15 mouse cellular contexts compared by ENCODE assay signal in genomic region chr5:66067219-66067618, GRCm38 (mm10).
DNase-seq lines count a peak whose midpoint lies in the region; ATAC-seq and TF ChIP-seq lines count a peak whose summit lies in the region.
"Had no signal": no experiment of that assay in that cellular context is flagged by ENCODE, and none has a peak within 500 bp of the region (broad histone marks: within the 10 kb centered on the region; RNA-seq: fewer than 3 reads in every experiment).

No protein-coding gene starts in this region.

- H3K27me3 ChIP-seq in liver, embryonic 15.5 days, result no peaks in the 10 kb centered on the region
- H3K27me3 ChIP-seq in liver, embryonic 11.5 days (replicated peaks; ENCODE audit: control insufficient read depth, insufficient read depth, low read length), result no peaks in the 10 kb centered on the region
- H3K27me3 ChIP-seq in megakaryocyte, embryonic 14.5 days (replicated peaks), result no peaks in the 10 kb centered on the region
- H3K27me3 ChIP-seq: neural tube, embryonic 12.5 days had no signal

- no peak overlapping the region for H3K4me2 ChIP-seq in liver, embryonic 15.5 days
- no peak overlapping the region for H3K4me2 ChIP-seq in liver, embryonic 11.5 days
- H3K4me2 ChIP-seq: limb, embryonic 13.5 days; neural tube, embryonic 12.5 days had no signal

- no peak overlapping the region for H3K9ac ChIP-seq in liver, embryonic 15.5 days
- H3K9ac ChIP-seq in liver, embryonic 11.5 days (ENCODE audit: low read depth, low read length), result no peak overlapping the region
- H3K9ac ChIP-seq: limb, embryonic 13.5 days; neural tube, embryonic 12.5 days had no signal

- peak overlapping the region; percentile 57; the same call in 1 of the 2 replicates for H3K27ac ChIP-seq in liver, embryonic 15.5 days (replicated peaks)
- no peak overlapping the region for H3K27ac ChIP-seq in liver, embryonic 11.5 days (ENCODE audit: low read depth, low read length)
- H3K27ac ChIP-seq in bone marrow macrophage, adult 2 months (ENCODE audit: insufficient read depth, low read depth, low read length), result peak overlapping the region; percentile 91
- H3K27ac ChIP-seq: limb, embryonic 13.5 days; neural tube, embryonic 12.5 days had no signal

- no peaks in the 10 kb centered on the region for H3K36me3 ChIP-seq in liver, embryonic 15.5 days (replicated peaks)
- H3K36me3 ChIP-seq in liver, embryonic 11.5 days (ENCODE audit: control insufficient read depth, insufficient read depth, low read length), result no peaks in the 10 kb centered on the region
- no peaks in the 10 kb centered on the region for H3K36me3 ChIP-seq in megakaryocyte, embryonic 14.5 days (replicated peaks; ENCODE audit: low read length)
- H3K36me3 ChIP-seq: limb, embryonic 13.5 days; neural tube, embryonic 12.5 days had no signal

- TF ChIP-seq CTCF in bone marrow macrophage, adult 2 months (IDR thresholded peaks at IDR 0.05; ENCODE audit: low read depth, low read length), result no peak

- no peak for ATAC-seq in liver, embryonic 15.5 days (ENCODE audit: insufficient read depth)
- no peak for ATAC-seq in liver, embryonic 11.5 days (replicated peaks; ENCODE audit: low FRiP score)

- no peak for TF ChIP-seq POLR2A in bone marrow macrophage, adult 2 months (IDR thresholded peaks at IDR 0.05; ENCODE audit: borderline replicate concordance, low read depth, low read length)

- 36% methylated on average over 7 of the region's 7 CpGs for WGBS in liver, embryonic 15.5 days (ENCODE audit: insufficient replicate concordance)
- 46% methylated on average over 7 of the region's 7 CpGs for WGBS in liver, embryonic 11.5 days

- no peaks in the 10 kb centered on the region for H3K9me3 ChIP-seq in liver, embryonic 15.5 days (replicated peaks)
- no peaks in the 10 kb centered on the region for H3K9me3 ChIP-seq in liver, embryonic 11.5 days (ENCODE audit: control insufficient read depth, low read length)
- no peaks in the 10 kb centered on the region for H3K9me3 ChIP-seq in megakaryocyte, embryonic 14.5 days
- H3K9me3 ChIP-seq: limb, embryonic 13.5 days; neural tube, embryonic 12.5 days had no signal

- H3K4me1 ChIP-seq in liver, embryonic 15.5 days (replicated peaks), result peaks cover 39% of the 10 kb centered on the region
- H3K4me1 ChIP-seq in liver, embryonic 11.5 days (replicated peaks; ENCODE audit: control insufficient read depth, insufficient read depth, low read length), result peaks cover 13% of the 10 kb centered on the region
- peaks cover 62% of the 10 kb centered on the region for H3K4me1 ChIP-seq in bone marrow macrophage, adult 2 months (ENCODE audit: control insufficient read depth, insufficient read depth, low read length)
- H3K4me1 ChIP-seq in megakaryocyte, embryonic 14.5 days, result peaks cover 67% of the 10 kb centered on the region

- no peak overlapping the region for H3K4me3 ChIP-seq in liver, embryonic 15.5 days (replicated peaks)
- no peak overlapping the region for H3K4me3 ChIP-seq in liver, embryonic 11.5 days (ENCODE audit: low read depth, low read length)
- peak overlapping the region; percentile 36 for H3K4me3 ChIP-seq in bone marrow macrophage, adult 2 months (ENCODE audit: insufficient read depth, low read length)
- peak overlapping the region; percentile 64 for H3K4me3 ChIP-seq in megakaryocyte, embryonic 14.5 days (replicated peaks)
- H3K4me3 ChIP-seq: limb, embryonic 13.5 days; neural tube, embryonic 12.5 days had no signal

- DNase-seq in heart, adult 11 months, result peak; percentile 91
- no peak for DNase-seq in heart, postnatal 36 days
- no peak for DNase-seq in liver, embryonic 11.5 days (ENCODE audit: low spot score)
- DNase-seq in c-Kit-positive CD71-positive TER-119-positive erythroid progenitor cells, embryonic 14.5 days (ENCODE audit: low spot score), result no peak
- DNase-seq in adrenal gland, postnatal 10 days, result no peak
- DNase-seq: adrenal gland, postnatal 14 days; cerebellum, adult 8-10 months; heart, postnatal 4 days; lung, postnatal 10 days; midbrain, embryonic 14.5 days had no signal

- intact Hi-C loops in heart, postnatal 36 days (cut with DNase I), result no loop called here

Comparison
In these comparisons a context has a peak if more than half of its experiments do, and no peak if none do; other contexts are left out.
1. H3K4me3 ChIP-seq: peak in bone marrow macrophage, adult 2 months (single experiment) and megakaryocyte, embryonic 14.5 days (single experiment); none in liver, embryonic 15.5 days (single experiment) and liver, embryonic 11.5 days (single experiment).